Mouse (Mus musculus): Measurements from ENCODE around the gene Dnmt3a.

DNA sequence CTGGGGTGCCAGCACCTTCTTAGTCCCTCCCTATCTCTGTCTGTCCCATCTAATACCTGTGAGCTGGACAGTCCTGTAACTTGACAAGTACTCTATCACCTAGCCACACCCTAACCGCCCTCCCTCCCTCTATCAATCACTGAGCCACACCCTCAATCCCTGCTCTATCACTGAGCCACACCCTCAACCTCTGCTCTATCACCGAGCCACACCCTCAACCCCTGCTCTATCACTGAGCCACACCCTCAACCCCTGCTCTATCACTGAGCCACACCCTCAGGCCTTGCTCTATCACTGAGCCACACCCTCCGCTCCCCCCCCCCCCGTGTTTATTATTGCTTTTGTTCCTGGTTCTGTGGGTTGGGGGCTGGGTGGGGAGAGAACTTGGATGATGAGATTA is 10.2 kb upstream of the Dnmt3a start:
- no peak for TF ChIP-seq CHD2 (IDR thresholded peaks at IDR 0.05; ENCODE audit: low read length)
- TF ChIP-seq USF1 (IDR thresholded peaks at IDR 0.05; ENCODE audit: low read depth, low read length) = no peak
- no peak for TF ChIP-seq CTCF (conservative IDR thresholded peaks at IDR 0.05 in 1 of 2, IDR thresholded peaks at IDR 0.05 in 1 of 2; ENCODE audit: low read depth in 2 of 2, low read length in 2 of 2)
- no peak for TF ChIP-seq CHD1 (IDR thresholded peaks at IDR 0.05; ENCODE audit: low read depth, low read length)
- no peak for TF ChIP-seq E2F4 (IDR thresholded peaks at IDR 0.05; ENCODE audit: insufficient replicate concordance, low read depth, low read length)
- TF ChIP-seq EP300 (IDR thresholded peaks at IDR 0.05; ENCODE audit: low read length) = no peak
- no peak for TF ChIP-seq ETS1 (conservative IDR thresholded peaks at IDR 0.05; ENCODE audit: low read depth, low read length)
- TF ChIP-seq POLR2A (IDR thresholded peaks at IDR 0.05; ENCODE audit: low read depth, low read length) = no peak
- TF ChIP-seq ZC3H11A (IDR thresholded peaks at IDR 0.05; ENCODE audit: low read depth, low read length) = no peak
- TF ChIP-seq MEF2A (IDR thresholded peaks at IDR 0.05; ENCODE audit: borderline replicate concordance, low read depth, low read length) = no peak
- no peak for TF ChIP-seq RAD21 (IDR thresholded peaks at IDR 0.05; ENCODE audit: low read depth, low read length)
- no peak for TF ChIP-seq JUND (conservative IDR thresholded peaks at IDR 0.05; ENCODE audit: low read depth, low read length)

Data from CH12.LX (cell line).